Mouse (Mus musculus) stomach, postnatal 0 days (tissue): ENCODE data around the gene Rab32. TPM values are rescaled to one million over a fixed set of nuclear protein-coding genes. Genes with fewer than 3 reads are reported as not detected.

Experiments used
- ATAC-seq: fragments of 200-750 bp; cut with Nextera tagmentation; 2 replicates; pipeline ENCODE4 v1.8.0; 2017; ENCODE audit not compliant: low FRiP score, low TSS enrichment
- DNase-seq: peaks from one replicate; pipeline ENCODE4 v3.0.0-alpha.2; 2016; ENCODE audit warnings: low spot score
- H3K27ac ChIP-seq: fragments of 300-500 bp; sonication (generic); replicated peaks from 2 replicates; pipeline ENCODE4 v1.5.1; 2014; ENCODE audit warnings: mild to moderate bottlenecking, control low read depth
- H3K27me3 ChIP-seq: fragments of 300-500 bp; sonication (generic); 2 replicates; pipeline ENCODE4 v1.6.1; 2014; ENCODE audit warnings: low read length; ENCODE audit not compliant: control insufficient read depth, insufficient read depth
- H3K36me3 ChIP-seq: fragments of 300-500 bp; sonication (generic); 2 replicates; pipeline ENCODE4 v1.6.1; 2014; ENCODE audit warnings: low read length, mixed read lengths; ENCODE audit not compliant: control insufficient read depth, insufficient read depth
- H3K4me1 ChIP-seq: fragments of 300-500 bp; sonication (generic); replicated peaks from 2 replicates; pipeline ENCODE4 v1.6.1; 2014; ENCODE audit warnings: antibody characterized with exemption; ENCODE audit not compliant: control insufficient read depth, insufficient read depth
- H3K4me2 ChIP-seq: fragments of 300-500 bp; sonication (generic); replicated peaks from 2 replicates; pipeline ENCODE4 v1.6.1; 2014; ENCODE audit warnings: low read depth, mild to moderate bottlenecking, control low read depth, moderate library complexity
- H3K4me3 ChIP-seq: fragments of 300-500 bp; sonication (generic); 2 replicates; pipeline ENCODE4 v1.5.1; 2014; ENCODE audit warnings: low read depth, low read length, control low read depth
- H3K9ac ChIP-seq: fragments of 300-500 bp; sonication (generic); 2 replicates; pipeline ENCODE4 v1.6.1; 2014; ENCODE audit warnings: mild to moderate bottlenecking, low read length, control low read depth, mixed read lengths
- H3K9me3 ChIP-seq: fragments of 300-500 bp; sonication (generic); 2 replicates; pipeline ENCODE4 v1.6.1; 2016; ENCODE audit warnings: low read length; ENCODE audit not compliant: control insufficient read depth
- CTCF ChIP-seq: IDR thresholded peaks from 2 replicates; pipeline ENCODE4 v1.5.1; 2016; ENCODE audit warnings: antibody characterized with exemption, low read depth, mild to moderate bottlenecking, moderate library complexity
- EP300 ChIP-seq: optimal IDR thresholded peaks from 2 replicates; pipeline ENCODE3; 2016; ENCODE audit warnings: antibody characterized with exemption
- WGBS: fragments of 180-500 bp; shearing (Covaris S2); extraction: QIAGEN DNeasy Blood & Tissue Kit; methylation state at CpG from one replicate; pipeline ENCODE4 v1.1.7; 2014; 5-methylcytosine and 5-hydroxymethylcytosine counted together
- polyA plus RNA-seq: library from polyadenylated mRNA; unstranded; fragments of >200 nt; fragmentation: Nextera tagmentation; extraction: Ambion mirVana; gene quantifications from 2 replicates; pipeline ENCODE4 v1.2.1, GENCODE M21; 2015

Rab32 gene
- polyA plus RNA-seq, 1 experiment from 2014 or later, result 20.1 TPM

- Histone ChIP-seq H3K4me1 (no peaks in the 10 kb centered on the region), H3K9me3 (no peaks in the 10 kb centered on the region), H3K4me2 (peak overlapping the region; percentile 94), H3K27me3 (no peaks in the 10 kb centered on the region), H3K9ac (peak overlapping the region; percentile 73), H3K4me3 (peak overlapping the region; percentile 67), H3K27ac (peak overlapping the region; percentile 77; the same call in 1 of the 2 replicates), H3K36me3 (no peaks in the 10 kb centered on the region)
- 4% methylated on average over 8 of the region's 8 CpGs for WGBS
- ATAC-seq (peak; percentile 11; the same call in 1 of the 2 replicates), DNase-seq (peak; percentile 56)
- TF ChIP-seq CTCF (no peak), EP300 (no peak)
These were observed 980 bp downstream of the Rab32 start for GRCm38 (mm10) chr10:10557085-10557484.

GRCm38 (mm10) chr10:10555676-10556075, 2.4 kb downstream of the Rab32 start:
- no peaks in the 10 kb centered on the region for H3K4me1 ChIP-seq
- no peak overlapping the region for H3K9ac ChIP-seq
- no peak overlapping the region for H3K4me3 ChIP-seq
- no peaks in the 10 kb centered on the region for H3K9me3 ChIP-seq
- H3K27me3 ChIP-seq, result no peaks in the 10 kb centered on the region
- H3K4me2 ChIP-seq, result no peak overlapping the region
- 44% methylated on average over 3 of the region's 3 CpGs for WGBS
- TF ChIP-seq EP300, result no peak
- no peak for TF ChIP-seq CTCF
- no peaks in the 10 kb centered on the region for H3K36me3 ChIP-seq
- DNase-seq (no peak), ATAC-seq (no peak)
- H3K27ac ChIP-seq, result peak overlapping the region; percentile 9; the same call in 1 of the 2 replicates

GRCm38 (mm10) chr10:10555221-10555620, 2.8 kb downstream of the Rab32 start:
- Histone ChIP-seq H3K27me3 (no peaks in the 10 kb centered on the region), H3K9me3 (no peaks in the 10 kb centered on the region), H3K4me3 (no peak overlapping the region), H3K4me2 (no peak overlapping the region), H3K4me1 (no peaks in the 10 kb centered on the region), H3K36me3 (no peaks in the 10 kb centered on the region), H3K9ac (no peak overlapping the region), H3K27ac (0 out of 2 replicates have a peak overlapping the region, but pooled peaks have one; percentile 25)
- DNase-seq, result no peak
- peak; percentile 24; the same call in 1 of the 2 replicates for ATAC-seq
- peak; percentile 65 for TF ChIP-seq EP300
- no peak for TF ChIP-seq CTCF
- 32% methylated on average over 5 of the region's 5 CpGs for WGBS

GRCm38 (mm10) chr10:10550134-10550533, 7.9 kb downstream of the Rab32 start:
- Histone ChIP-seq H3K27me3 (no peaks in the 10 kb centered on the region), H3K4me1 (no peaks in the 10 kb centered on the region), H3K9ac (no peak overlapping the region), H3K9me3 (no peaks in the 10 kb centered on the region), H3K4me2 (no peak overlapping the region), H3K27ac (no peak overlapping the region), H3K4me3 (no peak overlapping the region), H3K36me3 (no peaks in the 10 kb centered on the region)
- TF ChIP-seq CTCF (no peak), EP300 (no peak)
- WGBS, result 33% methylated on average over 1 of the region's 1 CpGs
- ATAC-seq (no peak), DNase-seq (no peak)

GRCm38 (mm10) chr10:10546623-10547022, 11.4 kb downstream of the Rab32 start:
- no peak for DNase-seq

GRCm38 (mm10) chr10:10544955-10545354, 13.1 kb downstream of the Rab32 start:
- Histone ChIP-seq H3K36me3 (no peaks in the 10 kb centered on the region), H3K9ac (no peak overlapping the region), H3K27ac (no peak overlapping the region), H3K4me3 (no peak overlapping the region), H3K4me1 (no peaks in the 10 kb centered on the region), H3K9me3 (no peaks in the 10 kb centered on the region), H3K4me2 (no peak overlapping the region), H3K27me3 (no peaks in the 10 kb centered on the region)
- ATAC-seq (no peak), DNase-seq (no peak)
- 77% methylated on average over 3 of the region's 3 CpGs for WGBS
- TF ChIP-seq CTCF (no peak), EP300 (no peak)

More at GRCm38 (mm10) chr10:10546623-10547022, 11.4 kb downstream of the Rab32 start:
- no peaks in the 10 kb centered on the region for H3K4me1 ChIP-seq
- H3K27ac ChIP-seq, result no peak overlapping the region
- H3K4me3 ChIP-seq, result peak overlapping the region; percentile 0; the same call in 1 of the 2 replicates
- ATAC-seq, result no peak
- TF ChIP-seq CTCF (no peak), EP300 (no peak)
- whole genome bisulfite sequencing, result 44% methylated on average over 5 of the region's 5 CpGs
- H3K27me3 ChIP-seq, result no peaks in the 10 kb centered on the region
- no peak overlapping the region for H3K9ac ChIP-seq
- H3K9me3 ChIP-seq, result no peaks in the 10 kb centered on the region
- H3K4me2 ChIP-seq, result peak overlapping the region; percentile 20; the same call in 1 of the 2 replicates
- H3K36me3 ChIP-seq, result no peaks in the 10 kb centered on the region

Other genes starting within 250 kb of the Rab32 start
- 0.08 and 0.13 TPM in 2 replicates for gene Adgb, start 85.9 kb downstream of the Rab32 start, polyA plus RNA-seq
- not detected in 2 replicates for gene Gm10944, start 123.1 kb upstream of the Rab32 start, polyA plus RNA-seq